Mouse (Mus musculus) kidney, embryonic 14.5 days (tissue): Measurements from ENCODE around the gene Cacnb4. TPM values are rescaled to one million over a fixed set of nuclear protein-coding genes. Genes with fewer than 3 reads are reported as not detected.

Experiments used
- ATAC-seq: fragments of 200-750 bp; cut with Nextera tagmentation; 2 replicates; pipeline ENCODE4 v1.8.0; 2017; ENCODE audit warnings: moderate number of reproducible peaks, mild to moderate bottlenecking, moderate TSS enrichment, moderate library complexity; ENCODE audit not compliant: low FRiP score, low TSS enrichment
- H3K27ac ChIP-seq: fragments of 300-500 bp; sonication (generic); 2 replicates; pipeline ENCODE4 v1.5.1; 2014; ENCODE audit warnings: low read depth, mild to moderate bottlenecking, low read length, moderate library complexity, mixed read lengths
- H3K27me3 ChIP-seq: fragments of 300-500 bp; sonication (generic); 2 replicates; pipeline ENCODE4 v1.6.1; 2014; ENCODE audit warnings: mild to moderate bottlenecking, low read length; ENCODE audit not compliant: control insufficient read depth, insufficient read depth
- H3K36me3 ChIP-seq: fragments of 300-500 bp; sonication (generic); 2 replicates; pipeline ENCODE4 v1.6.1; 2014; ENCODE audit warnings: low read length, mixed read lengths; ENCODE audit not compliant: control insufficient read depth, insufficient read depth
- H3K4me1 ChIP-seq: fragments of 300-500 bp; sonication (generic); 2 replicates; pipeline ENCODE4 v1.6.1; 2014; ENCODE audit warnings: low read length, mixed read lengths; ENCODE audit not compliant: control insufficient read depth, insufficient read depth
- H3K4me2 ChIP-seq: fragments of 300-500 bp; sonication (generic); replicated peaks from 2 replicates; pipeline ENCODE4 v1.6.1; 2014; ENCODE audit warnings: low read depth, mild to moderate bottlenecking, low read length
- H3K4me3 ChIP-seq: fragments of 300-500 bp; sonication (generic); 2 replicates; pipeline ENCODE4 v1.5.1; 2014; ENCODE audit warnings: mild to moderate bottlenecking, low read length
- H3K9ac ChIP-seq: fragments of 300-500 bp; sonication (generic); 2 replicates; pipeline ENCODE4 v1.6.1; 2014; ENCODE audit warnings: low read depth, mild to moderate bottlenecking, low read length, moderate library complexity
- H3K9me3 ChIP-seq: fragments of 300-500 bp; sonication (generic); 2 replicates; pipeline ENCODE4 v1.6.1; 2016; ENCODE audit warnings: low read length; ENCODE audit not compliant: control insufficient read depth
- WGBS: fragments of 180-500 bp; shearing (Covaris S2); extraction: QIAGEN DNeasy Blood & Tissue Kit; methylation state at CpG from one replicate; pipeline ENCODE4 v1.1.7; 2014; 5-methylcytosine and 5-hydroxymethylcytosine counted together
- polyA plus RNA-seq: library from polyadenylated mRNA; unstranded; fragments of >200 nt; fragmentation: Nextera tagmentation; extraction: Ambion mirVana; gene quantifications from 2 replicates; pipeline ENCODE4 v1.2.1, GENCODE M21; 2014

The Cacnb4 gene
- polyA plus RNA-seq, 1 experiment from 2014 or later = 4.3 TPM

GRCm38 (mm10) chr2:52541068-52541467 is 135.6 kb downstream of the Cacnb4 start:
- Histone ChIP-seq H3K4me1 (no peaks in the 10 kb centered on the region), H3K27me3 (no peaks in the 10 kb centered on the region), H3K9ac (no peak overlapping the region), H3K27ac (no peak overlapping the region), H3K9me3 (no peaks in the 10 kb centered on the region), H3K4me3 (no peak overlapping the region), H3K36me3 (no peaks in the 10 kb centered on the region), H3K4me2 (no peak overlapping the region)
- WGBS = 96% methylated on average over 4 of the region's 4 CpGs
- no peak for ATAC-seq

GRCm38 (mm10) chr2:52539318-52539717 is 137.3 kb downstream of the Cacnb4 start:
- H3K27ac ChIP-seq = no peak overlapping the region
- H3K36me3 ChIP-seq = no peaks in the 10 kb centered on the region
- WGBS = 88% methylated on average over 6 of the region's 6 CpGs
- no peaks in the 10 kb centered on the region for H3K4me1 ChIP-seq
- H3K9ac ChIP-seq = no peak overlapping the region
- no peak overlapping the region for H3K4me3 ChIP-seq
- no peak for ATAC-seq
- H3K4me2 ChIP-seq = no peak overlapping the region
- no peaks in the 10 kb centered on the region for H3K27me3 ChIP-seq
- H3K9me3 ChIP-seq = no peaks in the 10 kb centered on the region

- Histone ChIP-seq H3K4me1 (no peaks in the 10 kb centered on the region), H3K36me3 (no peaks in the 10 kb centered on the region), H3K9me3 (no peaks in the 10 kb centered on the region), H3K9ac (no peak overlapping the region), H3K27ac (no peak overlapping the region), H3K4me3 (no peak overlapping the region), H3K4me2 (no peak overlapping the region), H3K27me3 (no peaks in the 10 kb centered on the region)
- ATAC-seq = no peak
- 87% methylated on average over 3 of the region's 3 CpGs for WGBS
Observed at GRCm38 (mm10) chr2:52537645-52538044, 139.0 kb downstream of the Cacnb4 start.

- H3K9me3 ChIP-seq = no peaks in the 10 kb centered on the region
- no peak overlapping the region for H3K9ac ChIP-seq
- no peaks in the 10 kb centered on the region for H3K4me1 ChIP-seq
- no peak overlapping the region for H3K27ac ChIP-seq
- H3K4me2 ChIP-seq = no peak overlapping the region
- no peaks in the 10 kb centered on the region for H3K27me3 ChIP-seq
- no peaks in the 10 kb centered on the region for H3K36me3 ChIP-seq
- ATAC-seq = no peak
- H3K4me3 ChIP-seq = no peak overlapping the region
- WGBS = 65% methylated on average over 9 of the region's 9 CpGs
Observed at GRCm38 (mm10) chr2:52537155-52537554, 139.5 kb downstream of the Cacnb4 start.

- H3K36me3 ChIP-seq = no peaks in the 10 kb centered on the region
- no peaks in the 10 kb centered on the region for H3K4me1 ChIP-seq
- no peak overlapping the region for H3K4me3 ChIP-seq
- no peak overlapping the region for H3K4me2 ChIP-seq
- no peaks in the 10 kb centered on the region for H3K27me3 ChIP-seq
- H3K9ac ChIP-seq = no peak overlapping the region
- WGBS = 89% methylated on average over 4 of the region's 4 CpGs
- no peak overlapping the region for H3K27ac ChIP-seq
- ATAC-seq = no peak
- H3K9me3 ChIP-seq = no peaks in the 10 kb centered on the region
Observed at GRCm38 (mm10) chr2:52536511-52536910, 140.1 kb downstream of the Cacnb4 start.

- H3K4me3 ChIP-seq = no peak overlapping the region
- H3K4me1 ChIP-seq = no peaks in the 10 kb centered on the region
- no peaks in the 10 kb centered on the region for H3K27me3 ChIP-seq
- 81% methylated on average over 5 of the region's 5 CpGs for WGBS
- no peaks in the 10 kb centered on the region for H3K9me3 ChIP-seq
- H3K36me3 ChIP-seq = no peaks in the 10 kb centered on the region
- H3K27ac ChIP-seq = no peak overlapping the region
- no peak overlapping the region for H3K4me2 ChIP-seq
- H3K9ac ChIP-seq = no peak overlapping the region
- no peak for ATAC-seq
Observed at GRCm38 (mm10) chr2:52533696-52534095, 142.9 kb downstream of the Cacnb4 start.

GRCm38 (mm10) chr2:52530521-52530920 is 146.1 kb downstream of the Cacnb4 start:
- WGBS = 100% methylated on average over 2 of the region's 2 CpGs
- Histone ChIP-seq H3K27me3 (no peaks in the 10 kb centered on the region), H3K36me3 (no peaks in the 10 kb centered on the region), H3K9me3 (no peaks in the 10 kb centered on the region), H3K4me3 (no peak overlapping the region), H3K4me1 (no peaks in the 10 kb centered on the region), H3K9ac (no peak overlapping the region), H3K27ac (no peak overlapping the region), H3K4me2 (no peak overlapping the region)
- no peak for ATAC-seq

- H3K4me3 ChIP-seq = no peak overlapping the region
- no peak for ATAC-seq
- WGBS = 71% methylated on average over 7 of the region's 7 CpGs
- H3K9me3 ChIP-seq = no peaks in the 10 kb centered on the region
- H3K9ac ChIP-seq = no peak overlapping the region
- H3K36me3 ChIP-seq = no peaks in the 10 kb centered on the region
- H3K4me2 ChIP-seq = no peak overlapping the region
- no peak overlapping the region for H3K27ac ChIP-seq
- H3K4me1 ChIP-seq = no peaks in the 10 kb centered on the region
- no peaks in the 10 kb centered on the region for H3K27me3 ChIP-seq
Observed at GRCm38 (mm10) chr2:52529245-52529644, 147.4 kb downstream of the Cacnb4 start.

GRCm38 (mm10) chr2:52525876-52526592 is 150.6 kb downstream of the Cacnb4 start:
- no peaks in the 10 kb centered on the region for H3K9me3 ChIP-seq
- H3K27ac ChIP-seq = no peak overlapping the region
- H3K36me3 ChIP-seq = no peaks in the 10 kb centered on the region
- H3K4me2 ChIP-seq = no peak overlapping the region
- WGBS = 77% methylated on average over 11 of the region's 11 CpGs
- ATAC-seq = no peak
- no peaks in the 10 kb centered on the region for H3K27me3 ChIP-seq
- H3K4me3 ChIP-seq = no peak overlapping the region
- H3K4me1 ChIP-seq = no peaks in the 10 kb centered on the region
- no peak overlapping the region for H3K9ac ChIP-seq
